Mouse (Mus musculus) yolk sac, embryonic 10.5 days (tissue): ENCODE measurements around the gene Helq.
A peak's percentile ranks its signal among the peaks of the same experiment; 100 is the strongest.

ENCODE experiments used
- DNase-seq: peaks from one replicate; pipeline ENCODE4 v3.0.0-alpha.2; 2017; ENCODE audit warnings: low spot score

The Helq gene

GRCm38 (mm10) chr5:100779002-100779401 is 19.4 kb downstream of the Helq start:
- DNase-seq = no peak

- no peak for DNase-seq
These were observed 21.5 kb downstream of the Helq start for GRCm38 (mm10) chr5:100776900-100777299.

- peak; percentile 21 for DNase-seq
These were observed 22.5 kb downstream of the Helq start for GRCm38 (mm10) chr5:100775778-100776404.

GRCm38 (mm10) chr5:100771575-100771974 is 26.8 kb downstream of the Helq start:
- DNase-seq = no peak

GRCm38 (mm10) chr5:100766026-100766425 is 32.4 kb downstream of the Helq start:
- DNase-seq = no peak

GRCm38 (mm10) chr5:100761736-100762135 is 36.7 kb downstream of the Helq start:
- DNase-seq = no peak

- DNase-seq = no peak
These were observed 38.2 kb downstream of the Helq start for GRCm38 (mm10) chr5:100760049-100760663.

- DNase-seq = no peak
These were observed 40.3 kb downstream of the Helq start for GRCm38 (mm10) chr5:100758121-100758520.

- no peak for DNase-seq
These were observed 45.0 kb downstream of the Helq start for GRCm38 (mm10) chr5:100753407-100753806.

GRCm38 (mm10) chr5:100751655-100752054 is 46.7 kb downstream of the Helq start:
- DNase-seq = no peak

- DNase-seq = no peak
These were observed 47.7 kb downstream of the Helq start for GRCm38 (mm10) chr5:100750617-100751255.

GRCm38 (mm10) chr5:100738802-100739201 is 59.6 kb downstream of the Helq start:
- DNase-seq = no peak

- no peak for DNase-seq
These were observed 61.5 kb downstream of the Helq start for GRCm38 (mm10) chr5:100736919-100737318.

GRCm38 (mm10) chr5:100734535-100734934 is 63.9 kb downstream of the Helq start:
- DNase-seq = no peak

GRCm38 (mm10) chr5:100728757-100729156 is 69.6 kb downstream of the Helq start:
- DNase-seq = no peak

GRCm38 (mm10) chr5:100726001-100726400 is 72.4 kb downstream of the Helq start:
- DNase-seq = no peak

- peak; percentile 55 for DNase-seq
These were observed 78.9 kb downstream of the Helq start, which contains the start of gene Hpse for GRCm38 (mm10) chr5:100719235-100720088. TSS of gene Hpse (minus strand) at chr5:100719716.

GRCm38 (mm10) chr5:100716762-100717161 is 81.6 kb downstream of the Helq start:
- DNase-seq = no peak
